Mouse (Mus musculus) embryonic stem cell, embryonic (primary cell): Measurements from ENCODE around the gene Dbr1.
"Not testable (repeated sequence)": the region's sequence is repeated elsewhere in the genome, so short reads cannot be mapped to it uniquely, and the experiment has no call there.

Experiments used
- CTCF ChIA-PET, 4 experiments: fragments of 300-600 bp in 2 of 4; fragments of 350-600 bp in 2 of 4; sonication (Branson Sonifier 250); formaldehyde crosslinking; loops; one replicate each; lab custom pipeline; 2022; ENCODE audit warnings: inconsistent platforms in 2 of 4; lab: Charles Lee
- POLR2A ChIA-PET, 4 experiments: fragments of 300-600 bp in 2 of 4; fragments of 350-600 bp in 2 of 4; sonication (Branson Sonifier 250); formaldehyde crosslinking; loops; one replicate each; lab custom pipeline; 2022; ENCODE audit warnings: antibody characterized with exemption in 4 of 4, inconsistent platforms in 1 of 4; lab: Charles Lee

Dbr1 gene

DNA sequence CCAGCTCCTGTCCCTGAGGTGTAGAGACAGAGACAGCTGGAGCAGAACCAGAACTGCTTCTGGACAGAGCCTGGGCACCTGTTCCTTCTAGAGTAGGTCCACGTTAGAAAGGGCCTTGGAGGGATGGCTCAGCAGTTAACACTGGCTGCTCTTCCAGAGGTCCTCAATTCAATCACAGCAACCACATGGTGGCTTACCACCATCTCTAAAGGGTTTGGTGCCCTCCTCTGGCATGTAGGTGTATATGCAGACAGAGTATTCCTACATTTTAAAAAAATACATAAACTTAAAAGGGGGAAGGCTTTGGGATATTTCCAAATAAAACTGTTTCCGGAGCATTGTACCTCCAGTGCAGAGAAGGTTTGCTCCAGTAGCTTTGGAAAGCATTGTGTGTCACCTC, 5.1 kb downstream of the Dbr1 start:
- POLR2A ChIA-PET: interaction anchor here in 2 of 4 experiments (0.6 to 2.7 kb wide), 9 partner anchors 9 to 130 kb away, joined by 3 to 17 read pairs (median 4); partner anchors contain the start of genes Armc8 (in 2 of the 2), Dzip1l (in 1 of the 2) and Nme9 (in 1 of the 2)

DNA sequence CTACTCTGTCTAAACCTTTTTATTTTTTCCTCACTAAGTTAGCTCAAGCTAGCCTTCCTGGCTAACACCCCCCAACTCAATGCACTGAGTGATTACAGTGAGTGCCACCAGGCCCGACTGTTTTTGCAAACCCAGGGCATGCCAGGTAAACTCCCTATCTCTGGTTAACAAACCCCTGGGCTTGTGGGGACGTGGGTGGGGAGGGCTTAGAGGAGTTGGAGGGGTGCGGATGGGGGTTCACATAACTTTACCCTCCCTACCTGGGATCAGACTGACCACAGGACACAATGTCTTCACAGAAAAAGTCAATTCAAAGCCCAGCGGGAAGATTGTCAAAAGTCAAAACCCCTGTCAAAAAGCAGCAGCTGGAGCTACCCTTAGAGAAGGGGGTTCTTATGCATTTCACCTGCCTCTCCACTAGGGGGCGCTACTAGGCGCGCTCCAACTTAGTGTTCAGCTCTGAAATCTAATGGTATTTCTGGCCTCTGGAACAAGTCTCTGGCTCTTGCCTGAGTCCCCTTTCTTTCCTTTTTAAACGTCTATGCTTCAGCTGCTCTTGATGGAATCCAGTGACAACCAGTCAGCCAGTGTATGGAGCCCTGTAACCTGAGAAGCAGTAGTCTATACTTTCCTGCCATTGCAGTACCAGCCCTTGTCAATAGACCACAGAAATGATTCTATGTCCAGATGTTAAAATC, 12.1 kb downstream of the Dbr1 start:
- ChIA-PET POLR2A (interaction anchor here (0.5 to 1.7 kb wide), 16 partner anchors 9 to 360 kb away, joined by 3 to 13 read pairs (median 4); partner anchors contain the start of genes Armc8 (in 4 of the 4), Dbr1 (in 2 of the 4) and Dzip1l (in 1 of the 4)), CTCF (interaction anchor here (0.5 to 3.3 kb wide), 77 partner anchors 11 to 1152 kb away, joined by 3 to 40 read pairs (median 4); partner anchors contain the start of genes Dzip1l (in 4 of the 4), Armc8 (in 3 of the 4), Dbr1 (in 2 of the 4) and A4gnt (in 1 of the 4))

More for the DNA sequence above, 5.1 kb downstream of the Dbr1 start:
- CTCF ChIA-PET: interaction anchor here in 3 of 4 experiments (0.7 to 1.5 kb wide), 7 partner anchors 49 to 129 kb away, joined by 3 to 8 read pairs (median 3); partner anchors contain the start of genes Dzip1l (in 1 of the 3) and Nme9 (in 1 of the 3)

DNA sequence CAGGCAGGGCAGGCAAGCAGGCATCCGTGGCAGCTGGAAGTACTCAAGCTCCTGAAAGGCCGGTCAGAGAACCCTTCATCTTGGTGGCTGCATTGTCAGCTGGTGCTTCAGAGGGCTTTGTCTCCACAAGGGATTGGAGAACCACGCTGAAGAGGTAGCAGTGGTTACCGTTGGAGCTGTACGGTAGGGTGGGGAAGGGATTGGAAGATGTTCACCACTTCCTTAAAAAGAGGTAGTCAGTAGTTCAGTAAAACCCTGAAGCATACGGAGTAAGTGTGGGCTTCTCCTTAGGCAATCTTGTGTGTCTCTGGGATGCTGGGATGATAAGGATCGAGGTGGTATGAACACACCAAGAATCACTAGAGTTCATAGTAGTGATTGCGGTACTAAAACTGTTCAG, 15.5 kb downstream of the Dbr1 start:
- CTCF ChIA-PET: interaction anchor here (0.5 to 1.7 kb wide), 10 partner anchors 14 to 863 kb away, joined by 3 to 15 read pairs (median 3); no protein-coding TSS in a partner anchor

DNA sequence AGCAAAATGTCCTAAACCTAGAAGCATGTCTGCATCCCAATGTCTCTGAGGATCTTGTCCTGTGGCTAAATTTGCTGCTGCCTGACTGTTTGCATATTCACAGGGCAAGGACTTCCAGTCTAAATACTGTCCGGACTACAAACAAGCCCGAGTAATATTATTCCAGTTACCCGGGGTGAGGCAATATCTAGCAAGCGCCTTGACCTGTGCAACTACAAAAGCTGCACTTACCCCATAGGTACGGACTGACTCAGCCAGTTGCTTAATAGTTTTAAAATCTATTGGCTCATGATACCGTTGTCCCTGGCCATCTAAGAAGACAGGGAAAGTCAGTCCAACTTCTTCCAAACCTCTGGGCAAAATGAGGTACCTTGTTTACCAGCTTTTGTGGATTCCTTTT, 23.5 kb downstream of the Dbr1 start:
- CTCF ChIA-PET, POLR2A ChIA-PET: not testable (repeated sequence)

More for the DNA sequence above, 15.5 kb downstream of the Dbr1 start:
- POLR2A ChIA-PET: interaction anchor here in 3 of 4 experiments (0.6 to 2.0 kb wide), 6 partner anchors 11 to 611 kb away, joined by 4 to 7 read pairs (median 4); partner anchors contain the start of genes Armc8 (in 2 of the 3), Dbr1 (in 1 of the 3) and Dzip1l (in 1 of the 3)

DNA sequence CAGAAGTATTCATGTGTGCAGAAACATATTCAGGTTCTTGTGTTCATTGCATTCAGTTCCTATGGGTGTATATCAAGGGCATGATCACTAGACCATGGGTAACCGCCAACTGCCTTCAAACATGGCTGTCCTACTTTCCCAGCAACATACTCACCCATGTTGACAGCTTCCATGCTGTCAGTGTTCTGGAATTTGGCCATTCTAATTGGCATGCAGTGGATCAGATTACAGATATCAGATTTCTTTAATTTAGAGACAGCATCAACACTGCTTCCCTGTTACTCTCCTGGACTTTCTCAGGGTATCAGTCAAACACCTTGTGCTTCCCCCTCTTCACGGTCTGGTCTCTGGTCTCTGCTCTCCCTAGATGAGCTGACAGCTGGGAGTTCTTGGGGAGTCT, 28.0 kb downstream of the Dbr1 start:
- CTCF ChIA-PET: no interaction called here
- POLR2A ChIA-PET: no interaction called here

DNA sequence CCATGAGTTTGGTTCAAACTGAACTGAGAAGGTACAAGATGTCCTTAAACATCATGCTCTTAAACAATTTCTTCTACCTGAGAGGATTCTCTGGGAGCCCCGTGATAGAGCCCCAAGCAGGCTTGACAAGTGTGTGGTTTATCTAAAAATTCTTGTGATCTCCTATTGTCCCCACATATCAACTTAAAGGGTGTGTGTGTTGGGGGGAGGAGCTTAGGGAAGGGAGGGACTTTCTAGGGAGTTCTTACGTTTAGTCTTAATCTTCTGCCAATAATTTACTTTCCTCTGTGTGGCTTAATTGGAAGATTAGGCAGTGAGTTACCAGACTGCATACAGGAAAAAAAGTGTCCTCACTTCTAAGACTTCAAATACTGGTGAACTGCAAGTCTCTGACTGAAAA, 36.6 kb downstream of the Dbr1 start, which contains the start of gene A4gnt:
A4gnt (plus strand) TSS at position 301 of the 400 bp plus-strand sequence.
- POLR2A ChIA-PET: interaction anchor here in 1 of 4 experiments (1.4 kb wide), 1 partner anchor 17 kb away, joined by 3 read pairs; the partner anchor contains the start of gene Dzip1l
- CTCF ChIA-PET: interaction anchor here in 2 of 4 experiments (0.6 to 3.2 kb wide), 2 partner anchors 25 to 54 kb away, joined by 3 to 10 read pairs; no protein-coding TSS in a partner anchor

DNA sequence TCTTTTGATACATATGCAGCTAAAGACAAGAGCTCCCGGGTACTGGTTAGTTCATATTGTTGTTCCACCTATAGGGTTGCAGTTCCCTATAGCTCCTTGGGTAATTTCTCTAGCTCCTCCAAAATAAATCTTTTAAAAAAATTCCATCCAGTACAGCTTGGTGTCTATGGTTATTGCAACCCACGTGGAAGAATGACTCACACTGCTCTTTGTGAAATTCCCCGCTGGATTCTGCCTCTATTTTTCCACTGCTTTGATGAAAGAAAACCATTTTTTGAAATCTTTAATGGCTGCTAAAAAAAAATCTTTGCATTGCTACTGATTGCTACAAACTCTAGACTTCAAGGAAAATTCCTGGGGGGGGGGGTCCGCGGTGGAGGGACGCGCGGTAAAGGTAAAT, 44.1 kb downstream of the Dbr1 start:
- ChIA-PET POLR2A (no interaction called here), CTCF (interaction anchor here in 1 of 4 experiments (0.9 kb wide), 1 partner anchor 32 kb away, joined by 4 read pairs; no protein-coding TSS in a partner anchor)

DNA sequence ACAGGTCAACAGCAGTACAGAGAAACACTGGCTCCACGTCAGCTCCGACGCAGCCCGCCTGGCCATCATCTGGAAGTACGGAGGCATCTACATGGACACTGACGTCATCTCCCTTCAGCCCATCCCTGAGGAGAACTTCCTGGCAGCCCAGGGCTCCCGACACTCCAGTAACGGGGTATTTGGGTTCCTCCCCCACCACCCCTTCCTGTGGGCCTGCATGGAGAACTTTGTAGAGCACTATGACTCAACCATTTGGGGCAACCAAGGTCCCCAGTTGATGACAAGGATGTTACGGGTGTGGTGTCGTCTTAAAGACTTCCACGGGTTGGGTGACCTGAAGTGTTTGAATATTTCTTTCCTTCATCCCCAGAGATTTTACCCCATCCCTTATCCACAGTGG, 44.6 kb downstream of the Dbr1 start:
- CTCF ChIA-PET: interaction anchor here in 1 of 4 experiments (0.9 kb wide), 1 partner anchor 32 kb away, joined by 4 read pairs; no protein-coding TSS in a partner anchor
- POLR2A ChIA-PET: interaction anchor here in 1 of 4 experiments (0.6 kb wide), 1 partner anchor 9 kb away, joined by 4 read pairs; the partner anchor contains the start of gene Dzip1l

DNA sequence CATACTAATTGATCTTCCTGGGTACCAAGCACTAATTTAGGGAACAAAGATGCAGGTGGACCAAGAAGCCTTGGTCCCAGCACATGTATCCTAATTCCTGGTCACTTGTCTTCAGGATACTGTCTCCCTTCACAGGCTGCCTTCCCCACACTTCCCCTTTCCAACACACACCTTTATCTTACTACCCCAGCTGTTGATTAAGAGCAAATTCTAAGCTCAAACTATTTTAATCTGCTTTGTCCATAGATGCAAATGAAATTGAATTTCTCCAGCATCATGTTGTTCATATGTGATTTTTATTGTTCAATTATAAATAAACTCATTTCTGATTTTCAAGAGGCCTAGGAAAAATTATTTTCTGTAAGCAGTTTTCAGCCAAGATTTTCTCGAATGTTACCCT, 46.4 kb downstream of the Dbr1 start:
- CTCF ChIA-PET: no interaction called here
- POLR2A ChIA-PET: interaction anchor here in 1 of 4 experiments (0.6 kb wide), 1 partner anchor 54 kb away, joined by 5 read pairs; no protein-coding TSS in a partner anchor

DNA sequence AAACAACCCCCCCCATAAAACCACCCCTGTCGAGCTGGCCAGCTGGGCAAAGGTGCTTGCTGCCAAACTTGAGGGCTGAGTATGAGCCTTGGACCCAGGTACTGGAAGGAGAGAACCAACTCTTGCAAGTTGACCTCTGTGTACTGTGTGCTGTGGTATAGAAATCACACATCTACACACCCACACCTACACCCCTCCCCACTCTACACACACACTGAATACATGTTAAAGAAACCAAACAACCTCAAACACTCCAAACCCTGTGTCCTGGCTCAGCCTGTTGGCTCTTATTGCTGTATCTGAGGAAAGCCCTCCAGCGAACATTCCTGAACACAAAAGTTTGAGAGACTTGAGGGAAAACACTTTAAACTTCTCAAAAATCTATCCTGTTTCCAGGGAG, 47.4 kb downstream of the Dbr1 start:
- ChIA-PET POLR2A (no interaction called here), CTCF (interaction anchor here in 2 of 4 experiments (0.6 kb wide), 2 partner anchors 36 to 83 kb away, joined by 5 to 8 read pairs; no protein-coding TSS in a partner anchor)

DNA sequence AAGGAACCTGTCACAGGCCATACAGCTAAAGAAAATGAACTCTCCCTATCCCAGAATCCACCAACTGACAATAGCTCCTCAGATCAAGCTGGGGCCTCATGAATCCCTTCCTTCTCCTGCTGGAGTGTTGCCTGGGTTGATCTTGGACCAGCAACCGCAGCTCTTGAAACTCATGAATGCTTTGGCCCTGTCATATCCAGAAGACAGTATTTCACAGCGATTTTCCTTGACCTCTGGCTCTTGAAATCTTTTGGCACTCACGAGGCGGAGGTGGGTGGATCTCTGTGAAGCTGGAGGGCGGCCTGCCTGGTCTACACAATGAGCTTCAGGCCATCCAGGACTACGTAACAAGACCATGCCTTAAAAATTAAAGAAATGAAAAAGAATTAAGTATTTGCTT, 48.5 kb downstream of the Dbr1 start:
- POLR2A ChIA-PET: interaction anchor here in 2 of 4 experiments (0.5 to 1.0 kb wide), 2 partner anchors 15 to 36 kb away, joined by 3 to 5 read pairs; no protein-coding TSS in a partner anchor

DNA sequence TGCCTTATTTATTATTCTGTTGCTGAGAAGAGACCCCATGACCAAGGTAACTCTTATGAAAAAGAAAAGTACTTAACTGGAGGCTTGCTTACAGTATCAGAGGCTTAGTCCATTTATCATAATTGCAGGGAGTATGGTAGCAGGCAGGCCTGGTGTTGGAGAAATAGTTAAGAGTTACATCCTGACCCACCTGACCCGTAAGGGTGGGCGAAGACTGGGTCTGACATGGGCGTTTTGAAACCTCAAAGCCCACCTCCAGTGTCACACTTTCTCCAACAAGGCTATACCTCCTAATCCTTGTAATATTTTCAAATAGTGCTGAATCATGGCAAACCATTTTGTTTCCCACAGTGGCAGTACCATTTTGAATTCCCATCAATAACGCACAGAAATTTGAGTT, 53.0 kb downstream of the Dbr1 start:
- POLR2A ChIA-PET: interaction anchor here in 2 of 4 experiments (0.8 to 1.7 kb wide), 12 partner anchors 9 to 249 kb away, joined by 3 to 11 read pairs (median 4); partner anchors contain the start of genes Armc8 (in 1 of the 2) and Dbr1 (in 1 of the 2)
- CTCF ChIA-PET: interaction anchor here in 2 of 4 experiments (1.3 to 2.3 kb wide), 2 partner anchors 33 to 41 kb away, joined by 4 to 7 read pairs; no protein-coding TSS in a partner anchor

More for the DNA sequence above, 48.5 kb downstream of the Dbr1 start:
- CTCF ChIA-PET: interaction anchor here in 2 of 4 experiments (0.7 to 1.3 kb wide), 2 partner anchors 36 to 1026 kb away, joined by 3 read pairs; no protein-coding TSS in a partner anchor

DNA sequence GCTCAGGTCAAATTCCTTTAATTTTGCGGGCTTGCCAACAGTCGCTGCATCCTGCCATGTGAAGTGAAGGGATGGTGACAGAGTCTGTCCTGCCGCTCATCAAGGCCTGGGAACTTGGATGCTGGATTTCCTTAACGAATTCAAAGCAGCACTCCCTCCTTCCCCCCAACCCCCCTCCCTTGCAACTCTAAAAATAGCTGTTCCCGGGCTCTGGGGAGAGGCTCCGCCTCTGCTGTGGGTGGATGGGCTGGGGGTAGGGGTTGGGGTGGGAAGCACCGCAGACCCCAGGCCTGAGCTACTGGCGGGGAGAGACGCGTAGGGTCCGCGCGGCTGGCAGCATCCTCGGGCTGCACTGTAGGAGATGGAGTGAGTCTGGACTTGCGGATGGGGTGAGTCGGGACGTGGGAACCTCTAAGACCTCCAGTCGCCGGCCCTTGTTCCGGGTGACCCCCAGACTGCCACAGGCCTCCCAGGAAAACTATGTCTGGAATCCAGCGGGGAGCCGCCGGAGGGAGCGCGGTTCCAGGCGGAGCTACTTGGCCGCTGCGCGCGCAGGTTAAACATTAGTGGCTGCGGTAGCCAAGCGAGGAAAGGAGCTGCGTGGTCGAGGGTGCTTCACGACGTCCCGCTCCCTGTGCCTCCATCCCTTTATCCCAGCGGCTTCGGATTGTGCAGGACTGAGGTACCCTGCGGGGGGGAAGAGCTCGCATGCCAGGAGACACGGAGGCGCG, 53.8 kb downstream of the Dbr1 start, which contains the start of gene Dzip1l:
Dzip1l (plus strand) TSS at position 216 of the 731 bp plus-strand sequence.
- POLR2A ChIA-PET: interaction anchor here (0.5 to 1.7 kb wide), 35 partner anchors 8 to 1248 kb away, joined by 3 to 11 read pairs (median 3); partner anchors contain the start of genes Armc8 (in 3 of the 4) and Dbr1 (in 1 of the 4)
- CTCF ChIA-PET: interaction anchor here (0.6 to 2.3 kb wide), 15 partner anchors 20 to 576 kb away, joined by 3 to 10 read pairs (median 4); partner anchors contain the start of genes Mras (in 1 of the 4) and Nme9 (in 1 of the 4)

DNA sequence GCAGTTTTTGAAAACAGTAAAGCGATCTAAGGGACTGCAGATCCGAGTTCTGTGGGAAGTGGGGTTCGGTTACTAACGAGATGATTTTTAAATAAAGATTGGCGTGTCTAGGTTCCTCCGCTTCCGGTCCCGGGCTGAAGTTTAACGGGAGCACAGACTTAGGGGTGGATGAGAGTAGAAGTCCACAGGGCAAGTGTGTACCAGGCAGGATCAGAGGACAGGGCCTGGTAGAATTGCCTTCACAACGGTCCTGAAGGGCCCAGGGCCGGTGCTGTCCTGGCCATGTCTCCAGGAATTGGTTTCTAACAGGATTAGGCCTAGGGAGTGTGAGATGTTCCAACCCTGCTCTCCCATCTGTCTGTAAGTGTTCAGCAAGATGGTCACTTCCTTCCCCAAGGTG, 54.5 kb downstream of the Dbr1 start:
- ChIA-PET CTCF (interaction anchor here (1.0 to 2.3 kb wide), 8 partner anchors 21 to 180 kb away, joined by 4 to 10 read pairs (median 4); partner anchors contain the start of gene Nme9 (in 1 of the 4)), POLR2A (interaction anchor here in 3 of 4 experiments (0.7 to 1.7 kb wide), 21 partner anchors 10 to 1013 kb away, joined by 3 to 11 read pairs (median 5); partner anchors contain the start of genes Armc8 (in 3 of the 3) and Dbr1 (in 1 of the 3))

DNA sequence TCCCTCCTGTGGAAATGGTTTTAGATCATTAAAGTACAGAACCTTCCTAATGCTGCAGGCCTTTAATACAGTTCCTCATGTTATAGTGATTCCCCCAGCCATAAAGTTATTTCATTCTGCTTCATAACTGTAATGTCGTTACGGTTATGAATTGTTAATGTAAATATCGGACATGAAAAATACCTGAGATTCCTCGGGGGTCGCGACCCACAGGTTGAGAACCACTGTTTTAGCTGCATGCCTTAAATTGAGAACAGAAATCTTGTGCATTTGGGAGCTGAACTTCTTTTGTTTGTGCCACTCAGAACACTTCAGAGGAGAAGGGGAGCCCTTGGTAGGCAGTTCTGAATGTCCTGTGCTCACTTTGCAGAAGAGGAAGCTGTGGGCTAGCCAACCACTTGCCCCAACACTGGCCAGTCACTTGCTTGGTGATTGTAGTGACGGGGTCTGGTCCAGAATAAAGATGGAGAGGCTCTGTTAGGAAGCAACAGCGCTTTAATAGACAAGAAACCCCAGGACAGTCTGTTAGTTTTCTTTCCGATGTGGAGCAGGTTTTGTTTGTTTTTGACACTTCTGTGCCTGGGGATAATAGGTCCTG, 55.0 kb downstream of the Dbr1 start:
- ChIA-PET CTCF (interaction anchor here in 2 of 4 experiments (1.6 to 1.8 kb wide), 2 partner anchors 31 to 180 kb away, joined by 4 to 10 read pairs; partner anchors contain the start of gene Nme9 (in 1 of the 2)), POLR2A (interaction anchor here in 1 of 4 experiments (0.7 to 1.7 kb wide), 5 partner anchors 13 to 1012 kb away, joined by 3 to 6 read pairs (median 3); partner anchors contain the start of gene Armc8)

DNA sequence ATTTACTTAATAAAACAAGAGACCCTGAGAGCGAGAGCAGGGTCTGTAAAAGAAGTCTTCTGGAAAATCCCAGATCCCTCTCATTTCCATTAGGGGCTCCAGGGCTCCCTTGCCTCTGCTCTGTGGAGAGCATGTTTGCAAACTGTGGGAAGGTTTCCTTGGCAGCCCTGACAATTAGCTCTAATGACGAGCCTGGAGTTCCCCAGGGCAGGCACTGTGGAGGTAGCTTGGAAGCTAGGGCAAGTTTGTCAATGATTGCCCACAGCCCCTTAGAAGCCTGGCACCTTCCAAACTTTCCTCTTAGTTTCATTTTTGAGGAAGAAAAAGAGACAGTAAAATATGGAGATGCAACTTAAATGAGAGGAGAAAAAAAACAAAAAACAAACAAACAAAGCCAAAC, 56.2 kb downstream of the Dbr1 start:
- ChIA-PET CTCF (interaction anchor here in 2 of 4 experiments (0.6 to 1.1 kb wide), 2 partner anchors 30 to 59 kb away, joined by 3 to 4 read pairs; no protein-coding TSS in a partner anchor), POLR2A (interaction anchor here in 2 of 4 experiments (0.6 to 1.7 kb wide), 4 partner anchors 16 to 580 kb away, joined by 3 to 6 read pairs (median 4); no protein-coding TSS in a partner anchor)
